Mouse (Mus musculus): Measurements from ENCODE around the gene Lrrc46. TPM values are rescaled to one million over a fixed set of nuclear protein-coding genes. Genes with fewer than 3 reads are reported as not detected.

Gene Lrrc46
- polyA plus RNA-seq, 1 experiment from 2014 or later, result 1.5 TPM

DNA sequence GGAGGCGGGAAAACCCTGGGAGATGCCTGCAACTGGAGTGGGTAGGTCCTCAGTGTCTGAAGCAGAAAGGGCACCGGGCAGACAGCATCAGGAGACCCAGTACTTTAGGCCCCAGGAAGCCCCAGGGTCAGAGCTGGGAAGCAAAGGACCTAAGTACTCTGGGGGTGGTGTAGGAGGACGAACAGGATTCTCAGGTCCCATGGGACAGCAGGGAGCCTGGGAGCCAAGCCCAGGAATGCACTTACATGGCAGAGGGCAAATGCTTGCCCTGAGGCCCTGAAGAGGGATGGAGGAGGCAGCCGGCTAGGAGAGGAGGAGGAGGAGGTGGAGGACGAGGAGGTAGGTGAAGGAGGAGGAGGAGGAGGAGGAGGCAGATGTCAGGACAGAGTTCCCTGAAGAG lies 46.2 kb downstream of the Lrrc46 start:
- WGBS, result 22% methylated on average over 5 of the region's 5 CpGs

DNA sequence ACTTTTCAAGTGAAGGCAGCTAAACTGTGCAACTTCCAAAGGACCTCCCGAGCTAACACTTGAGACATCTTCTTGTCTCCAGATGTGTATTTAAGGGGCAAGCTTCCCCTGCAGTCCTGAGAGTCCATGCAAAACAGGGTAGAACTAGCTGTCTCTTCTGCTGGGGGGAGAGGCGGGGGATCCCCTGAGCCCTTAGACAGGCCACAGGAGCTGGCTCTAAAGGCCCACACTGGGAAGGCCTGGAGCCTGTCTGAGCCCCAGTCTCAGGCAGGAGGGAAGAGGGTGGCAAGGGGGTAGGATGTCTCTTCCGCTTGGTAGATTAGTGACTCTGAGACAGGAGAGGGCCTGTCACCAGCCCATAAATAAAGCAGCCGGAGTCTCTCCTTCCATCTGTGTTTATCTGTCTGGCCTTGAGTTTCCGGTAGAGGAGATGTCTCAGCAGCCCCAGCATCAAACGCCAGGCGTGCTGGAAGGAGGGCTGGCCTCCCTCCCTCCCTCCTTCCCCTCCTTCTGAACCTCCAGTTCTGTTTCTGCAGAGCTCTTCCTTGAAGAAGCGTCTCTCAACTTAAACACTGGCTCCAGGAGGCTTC lies 48.4 kb downstream of the Lrrc46 start:
- Histone ChIP-seq H3K27me3 (ENCODE audit: insufficient read depth, low read length) (peaks cover 5% of the 10 kb centered on the region; the same call in 1 of the 2 replicates), H3K9ac (no peak overlapping the region), H3K4me2 (no peak overlapping the region), H3K4me3 (ENCODE audit: low read depth, low read length) (no peak overlapping the region), H3K36me3 (ENCODE audit: insufficient read depth) (no peaks in the 10 kb centered on the region), H3K27ac (ENCODE audit: low read depth) (peak overlapping the region; percentile 89), H3K9me3 (ENCODE audit: low read depth, low read length) (no peaks in the 10 kb centered on the region), H3K4me1 (ENCODE audit: insufficient read depth) (peaks cover 22% of the 10 kb centered on the region; the same call in 1 of the 2 replicates)
- WGBS, result 14% methylated on average over 8 of the region's 8 CpGs
- ATAC-seq (ENCODE audit: insufficient read depth) (peak; percentile 81), DNase-seq (peak; percentile 84)
- TF ChIP-seq CTCF (IDR thresholded peaks at IDR 0.05; ENCODE audit: low read depth), result no peak

More for the DNA sequence above, 46.2 kb downstream of the Lrrc46 start:
- no peak overlapping the region for H3K9ac ChIP-seq
- H3K4me2 ChIP-seq, result no peak overlapping the region
- H3K27ac ChIP-seq (ENCODE audit: low read depth), result no peak overlapping the region
- no peak for ATAC-seq (ENCODE audit: insufficient read depth)
- no peaks in the 10 kb centered on the region for H3K9me3 ChIP-seq (ENCODE audit: low read depth, low read length)
- H3K4me3 ChIP-seq (ENCODE audit: low read depth, low read length), result no peak overlapping the region
- no peaks in the 10 kb centered on the region for H3K36me3 ChIP-seq (ENCODE audit: insufficient read depth)
- DNase-seq, result no peak
- TF ChIP-seq CTCF (IDR thresholded peaks at IDR 0.05; ENCODE audit: low read depth), result no peak
- peaks cover 5% of the 10 kb centered on the region; the same call in 1 of the 2 replicates for H3K27me3 ChIP-seq (ENCODE audit: insufficient read depth, low read length)
- peaks cover 17% of the 10 kb centered on the region; the same call in 1 of the 2 replicates for H3K4me1 ChIP-seq (ENCODE audit: insufficient read depth)

DNA sequence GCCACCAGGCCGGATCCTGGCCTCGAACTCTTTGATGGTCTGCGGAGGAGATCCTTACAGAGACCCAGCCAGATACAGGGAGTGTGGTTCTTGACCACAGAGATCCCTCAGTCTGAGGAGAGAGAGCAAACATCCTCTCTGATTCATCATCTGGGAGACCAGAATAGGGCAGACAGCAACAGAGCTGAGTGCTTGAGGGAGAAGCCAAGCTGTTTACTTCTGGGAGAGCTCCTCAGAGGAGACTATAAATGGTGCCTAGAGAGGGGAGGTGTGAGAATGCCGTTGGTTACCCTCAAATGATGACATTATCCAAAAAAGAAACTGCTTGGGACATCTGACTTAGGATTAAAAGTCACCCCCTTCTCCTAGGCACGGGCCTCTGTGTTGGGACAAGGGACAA lies 49.7 kb downstream of the Lrrc46 start:
- no peak for TF ChIP-seq CTCF (IDR thresholded peaks at IDR 0.05; ENCODE audit: low read depth)
- Histone ChIP-seq H3K27me3 (ENCODE audit: insufficient read depth, low read length) (no peaks in the 10 kb centered on the region), H3K36me3 (ENCODE audit: insufficient read depth) (no peaks in the 10 kb centered on the region), H3K4me1 (ENCODE audit: insufficient read depth) (peaks cover 22% of the 10 kb centered on the region; the same call in 1 of the 2 replicates), H3K27ac (ENCODE audit: low read depth) (peak overlapping the region; percentile 89; the same call in 1 of the 2 replicates), H3K4me2 (no peak overlapping the region), H3K9ac (no peak overlapping the region), H3K9me3 (ENCODE audit: low read depth, low read length) (no peaks in the 10 kb centered on the region), H3K4me3 (ENCODE audit: low read depth, low read length) (no peak overlapping the region)
- no peak for ATAC-seq (ENCODE audit: insufficient read depth)
- WGBS, result 51% methylated on average over 5 of the region's 5 CpGs
- no peak for DNase-seq

DNA sequence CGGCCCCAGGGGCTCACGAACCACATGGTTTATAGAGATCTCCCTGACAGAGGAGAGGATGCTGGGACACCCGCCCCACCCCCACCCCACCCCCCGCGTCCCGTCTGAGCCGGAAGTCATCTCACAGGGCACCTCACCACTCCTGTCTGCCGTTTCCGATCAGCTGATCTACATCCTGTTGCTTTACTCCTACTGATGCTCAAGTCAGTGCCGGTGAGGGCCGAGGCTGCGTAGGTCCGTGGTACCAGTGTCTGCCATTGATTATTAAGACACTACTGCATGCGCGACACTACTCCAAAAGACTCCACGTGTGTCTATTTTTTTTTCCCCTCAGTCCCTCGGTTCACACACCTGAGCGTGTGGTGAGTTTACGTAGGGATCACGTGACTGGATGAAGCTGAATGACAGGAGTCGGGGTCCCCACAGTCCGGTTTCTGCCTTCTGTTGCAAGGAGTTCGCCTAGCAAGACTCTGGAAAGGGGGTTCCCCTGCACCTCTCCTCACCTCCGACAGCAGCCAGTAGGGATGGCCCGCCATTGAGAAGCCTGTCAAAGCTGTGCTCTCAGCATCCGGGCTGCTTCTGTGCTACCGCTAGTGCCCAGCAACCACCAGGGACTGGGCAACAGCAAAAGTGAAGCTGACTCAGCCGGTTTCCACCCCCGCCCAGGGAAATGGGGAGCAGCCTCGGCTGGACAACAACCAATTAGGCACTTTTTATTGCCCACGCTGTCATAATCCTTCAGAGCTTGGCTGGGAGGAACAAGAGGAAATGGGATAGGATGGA lies 53.1 kb downstream of the Lrrc46 start:
- no peak; the same call in 1 of the 2 replicates for ATAC-seq (ENCODE audit: insufficient read depth)

DNA sequence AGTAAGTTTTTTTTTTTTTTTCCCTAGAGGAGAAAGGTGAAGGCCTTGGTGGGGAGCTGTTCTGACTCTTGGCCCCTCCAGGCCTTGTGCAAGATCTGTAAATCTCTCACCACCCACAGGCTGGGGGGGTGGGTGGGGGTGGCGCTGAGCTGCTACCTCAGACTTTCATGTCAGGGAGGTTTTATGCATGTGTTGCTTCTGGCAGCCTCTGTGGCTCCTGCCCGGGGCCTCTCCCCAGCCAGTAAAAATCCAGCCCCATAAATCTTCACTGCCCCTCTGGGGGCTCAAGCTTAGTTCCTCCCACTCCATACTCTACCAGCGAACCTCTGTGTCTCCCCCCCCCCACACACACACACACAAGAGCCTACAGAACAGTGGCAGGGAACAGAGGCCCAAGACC lies 54.7 kb downstream of the Lrrc46 start:
- WGBS, result 39% methylated on average over 3 of the region's 3 CpGs
- Histone ChIP-seq H3K4me1 (ENCODE audit: insufficient read depth) (0 out of 2 replicates have a peak, but pooled peaks cover 8% of the 10 kb centered on the region), H3K27ac (ENCODE audit: low read depth) (no peak overlapping the region), H3K36me3 (ENCODE audit: insufficient read depth) (no peaks in the 10 kb centered on the region), H3K4me2 (no peak overlapping the region), H3K27me3 (ENCODE audit: insufficient read depth, low read length) (no peaks in the 10 kb centered on the region), H3K4me3 (ENCODE audit: low read depth, low read length) (no peak overlapping the region), H3K9ac (no peak overlapping the region), H3K9me3 (ENCODE audit: low read depth, low read length) (no peaks in the 10 kb centered on the region)
- DNase-seq (no peak), ATAC-seq (ENCODE audit: insufficient read depth) (no peak)
- no peak for TF ChIP-seq CTCF (IDR thresholded peaks at IDR 0.05; ENCODE audit: low read depth)

More for the DNA sequence above, 53.1 kb downstream of the Lrrc46 start:
- TF ChIP-seq CTCF (IDR thresholded peaks at IDR 0.05; ENCODE audit: low read depth), result no peak
- peaks cover 13% of the 10 kb centered on the region; the same call in 1 of the 2 replicates for H3K4me1 ChIP-seq (ENCODE audit: insufficient read depth)
- no peaks in the 10 kb centered on the region for H3K9me3 ChIP-seq (ENCODE audit: low read depth, low read length)
- peak overlapping the region; percentile 59 for H3K4me2 ChIP-seq
- peak; percentile 47 for DNase-seq
- H3K27ac ChIP-seq (ENCODE audit: low read depth), result no peak overlapping the region
- H3K27me3 ChIP-seq (ENCODE audit: insufficient read depth, low read length), result no peaks in the 10 kb centered on the region
- H3K36me3 ChIP-seq (ENCODE audit: insufficient read depth), result no peaks in the 10 kb centered on the region
- H3K9ac ChIP-seq, result peak overlapping the region; percentile 6; the same call in 1 of the 2 replicates
- H3K4me3 ChIP-seq (ENCODE audit: low read depth, low read length), result peak overlapping the region; percentile 23
- WGBS, result 5% methylated on average over 31 of the region's 31 CpGs

DNA sequence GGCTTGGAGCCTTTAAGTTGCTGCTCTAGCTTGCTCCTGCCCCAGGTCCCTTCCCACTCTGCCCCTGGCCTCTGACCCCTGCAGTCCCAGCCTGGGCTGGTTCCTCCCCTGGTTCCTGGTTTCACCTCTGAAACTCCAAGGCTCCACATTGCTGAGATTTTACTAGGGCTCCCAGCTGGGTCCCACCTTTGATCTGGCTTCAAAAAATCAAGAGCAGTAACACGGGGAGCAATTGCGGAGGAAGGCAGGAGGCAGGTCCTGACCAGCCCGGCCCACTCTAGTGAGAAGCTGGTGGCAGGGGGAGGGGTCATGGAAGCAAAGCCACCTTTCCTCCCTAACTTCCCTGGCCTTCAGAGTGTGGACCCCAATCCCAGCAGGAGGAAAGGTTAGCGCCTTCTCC lies 56.3 kb downstream of the Lrrc46 start:
- no peak for ATAC-seq (ENCODE audit: insufficient read depth)
- TF ChIP-seq CTCF (IDR thresholded peaks at IDR 0.05; ENCODE audit: low read depth), result no peak
- DNase-seq, result no peak
- no peak overlapping the region for H3K27ac ChIP-seq (ENCODE audit: low read depth)
- H3K4me2 ChIP-seq, result no peak overlapping the region
- H3K4me1 ChIP-seq (ENCODE audit: insufficient read depth), result 0 out of 2 replicates have a peak, but pooled peaks cover 6% of the 10 kb centered on the region
- no peaks in the 10 kb centered on the region for H3K36me3 ChIP-seq (ENCODE audit: insufficient read depth)
- WGBS, result 42% methylated on average over 4 of the region's 4 CpGs
- no peaks in the 10 kb centered on the region for H3K27me3 ChIP-seq (ENCODE audit: insufficient read depth, low read length)
- no peak overlapping the region for H3K9ac ChIP-seq
- no peaks in the 10 kb centered on the region for H3K9me3 ChIP-seq (ENCODE audit: low read depth, low read length)
- H3K4me3 ChIP-seq (ENCODE audit: low read depth, low read length), result no peak overlapping the region

Small RNAs within 50 kb of the gene (microRNA-seq; reads per million reads assigned to microRNA genes)
- gene Mir8103 (ENCODE audit: borderline number of aligned reads), result 1.4 reads per million

Other genes with a start within 250 kb of the Lrrc46 start
- 34.6 and 39.5 TPM in 2 replicates for gene Nfe2l1, start 211.4 kb downstream of the Lrrc46 start, polyA plus RNA-seq (2014; fragmentation: Nextera tagmentation; extraction: Ambion mirVana)
- 144 and 151 TPM in 2 replicates for gene Copz2, start 191.5 kb downstream of the Lrrc46 start, polyA plus RNA-seq (2014; fragmentation: Nextera tagmentation; extraction: Ambion mirVana)
- gene Cdk5rap3, start 124.9 kb downstream of the Lrrc46 start, polyA plus RNA-seq (2014; fragmentation: Nextera tagmentation; extraction: Ambion mirVana), result 61.8 and 63.8 TPM in 2 replicates
- 24.1 and 30.8 TPM in 2 replicates for gene Prr15l, start 113.3 kb downstream of the Lrrc46 start, polyA plus RNA-seq (2014; fragmentation: Nextera tagmentation; extraction: Ambion mirVana)
- 18.4 and 19.5 TPM in 2 replicates for gene Pnpo, start 97.4 kb downstream of the Lrrc46 start, polyA plus RNA-seq (2014; fragmentation: Nextera tagmentation; extraction: Ambion mirVana)
- 22.3 and 23.7 TPM in 2 replicates for gene Sp2, start 58.4 kb downstream of the Lrrc46 start, polyA plus RNA-seq (2014; fragmentation: Nextera tagmentation; extraction: Ambion mirVana)
- gene Sp6, start 28.0 kb downstream of the Lrrc46 start, polyA plus RNA-seq (2014; fragmentation: Nextera tagmentation; extraction: Ambion mirVana), result 0.22 and 0.43 TPM in 2 replicates
- gene Scrn2, start 11.5 kb downstream of the Lrrc46 start, polyA plus RNA-seq (2014; fragmentation: Nextera tagmentation; extraction: Ambion mirVana), result 24.5 and 30.2 TPM in 2 replicates
- gene Mrpl10, start 153 bp upstream of the Lrrc46 start, polyA plus RNA-seq (2014; fragmentation: Nextera tagmentation; extraction: Ambion mirVana), result 84.5 and 85.5 TPM in 2 replicates
- 6.3 and 12.8 TPM in 2 replicates for gene Osbpl7, start 9.2 kb upstream of the Lrrc46 start, polyA plus RNA-seq (2014; fragmentation: Nextera tagmentation; extraction: Ambion mirVana)
- not detected in 2 replicates for gene Tbx21, start 73.9 kb upstream of the Lrrc46 start, polyA plus RNA-seq (2014; fragmentation: Nextera tagmentation; extraction: Ambion mirVana)
- gene Tbkbp1, start 110.1 kb upstream of the Lrrc46 start, polyA plus RNA-seq (2014; fragmentation: Nextera tagmentation; extraction: Ambion mirVana), result 9.4 and 10.8 TPM in 2 replicates
- 81.2 and 83.4 TPM in 2 replicates for gene Kpnb1, start 146.5 kb upstream of the Lrrc46 start, polyA plus RNA-seq (2014; fragmentation: Nextera tagmentation; extraction: Ambion mirVana)
- 70.7 and 76.2 TPM in 2 replicates for gene Npepps, start 239.2 kb upstream of the Lrrc46 start, polyA plus RNA-seq (2014; fragmentation: Nextera tagmentation; extraction: Ambion mirVana)